Mouse (Mus musculus) cerebellum, adult 18-20 months (tissue): ENCODE measurements around the gene Arid3b.

Experiments
- DNase-seq, 2 experiments: peaks; one replicate each; pipeline ENCODE4 v3.0.0; 2021

Gene Arid3b

DNA sequence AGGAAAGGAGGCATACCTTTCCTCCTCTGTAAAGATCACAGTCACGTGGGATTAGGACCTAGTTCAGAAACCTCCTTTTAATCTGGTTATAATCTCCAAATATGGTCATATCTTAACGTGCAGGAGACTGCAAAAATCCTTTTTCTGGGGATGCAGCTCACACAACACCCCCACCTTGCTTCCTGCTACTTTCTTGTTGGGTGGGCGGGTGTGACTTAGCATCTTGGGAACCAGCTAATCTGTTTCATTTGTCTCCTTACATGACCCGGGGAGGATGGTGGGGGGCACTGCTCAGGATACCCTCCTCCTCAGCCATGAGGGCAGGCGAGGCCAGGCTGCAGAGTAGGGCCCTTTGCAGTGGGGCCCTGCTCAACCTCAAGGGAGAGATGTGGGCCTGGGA, 61.6 kb downstream of the Arid3b start:
- no peak for DNase-seq

DNA sequence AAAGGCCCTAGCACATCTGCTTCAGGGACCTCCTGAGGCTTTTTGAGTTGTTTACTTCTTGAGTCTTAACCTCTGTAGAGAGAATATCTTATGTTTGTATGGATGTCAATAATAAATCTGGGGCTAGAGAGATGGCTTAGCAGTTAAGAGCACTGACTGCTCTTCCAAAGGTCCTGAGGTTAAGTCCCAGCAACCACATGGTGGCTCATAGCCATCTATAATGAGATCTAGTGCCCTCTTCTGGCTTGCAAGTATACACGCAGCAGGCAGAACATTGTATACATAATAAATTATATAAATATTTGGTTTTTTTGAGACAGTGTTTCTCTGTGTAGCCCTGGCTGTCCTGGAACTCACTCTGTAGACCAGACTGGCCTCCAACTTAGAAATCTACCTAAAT, 62.4 kb downstream of the Arid3b start:
- no peak for DNase-seq

DNA sequence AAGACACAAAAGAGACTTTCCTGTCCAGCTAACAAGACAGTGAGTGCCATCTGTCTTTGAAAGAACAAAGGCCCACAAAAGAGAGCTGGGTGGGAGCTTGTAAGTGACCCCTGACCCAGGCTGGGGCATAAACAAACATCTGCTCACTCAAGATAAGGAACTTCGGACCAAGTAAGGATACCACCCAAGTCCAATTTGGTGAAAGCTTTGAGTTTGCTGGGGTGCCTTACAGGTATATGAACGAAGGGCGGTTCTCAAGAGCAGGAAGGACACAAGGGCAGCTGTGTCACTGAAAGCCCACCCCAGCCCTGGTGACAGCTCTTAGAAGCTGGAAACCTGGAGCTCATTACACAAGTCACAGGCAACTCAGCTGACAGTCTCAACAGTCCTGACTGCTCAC, 62.8 kb downstream of the Arid3b start:
- DNase-seq: no peak

DNA sequence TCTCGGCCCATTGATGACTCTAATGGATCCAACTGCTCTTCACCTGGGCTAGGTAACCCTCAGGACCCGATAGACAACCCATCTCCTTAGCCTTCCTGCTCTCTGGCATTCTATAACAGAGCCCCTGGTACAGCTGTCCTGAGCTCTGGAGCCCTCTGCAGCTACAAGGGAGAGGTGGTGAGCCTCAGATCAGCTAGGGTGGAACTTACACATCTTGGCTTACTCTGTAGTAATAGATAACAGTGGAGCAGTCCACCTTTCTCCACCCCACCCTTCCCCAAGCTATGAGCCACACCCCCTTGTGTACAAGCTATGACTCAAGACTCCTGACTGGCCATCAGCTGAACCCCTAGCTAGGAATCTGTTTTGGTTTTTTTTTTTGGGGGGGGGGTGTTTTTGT, 65.8 kb downstream of the Arid3b start:
- DNase-seq: no peak

DNA sequence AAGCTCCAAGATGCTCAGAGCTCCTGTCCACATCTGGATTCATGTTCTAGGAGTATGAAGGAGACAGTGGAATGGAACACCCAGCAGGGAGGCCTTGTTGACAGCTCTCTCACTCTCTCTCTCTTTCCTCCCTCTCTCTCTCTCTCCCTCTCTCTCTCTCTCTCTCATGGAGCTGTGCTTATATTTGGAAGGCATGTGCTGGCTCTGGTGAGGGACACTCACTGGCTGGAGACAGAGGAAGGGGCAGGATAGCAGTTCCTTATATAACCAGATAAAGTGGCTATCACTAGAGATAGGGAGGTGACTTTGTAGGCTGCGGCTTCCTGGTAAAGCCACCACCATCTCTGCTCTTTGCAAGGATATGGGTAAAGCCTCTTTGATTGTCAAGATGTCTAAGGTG, 66.4 kb downstream of the Arid3b start:
- DNase-seq: no peak

DNA sequence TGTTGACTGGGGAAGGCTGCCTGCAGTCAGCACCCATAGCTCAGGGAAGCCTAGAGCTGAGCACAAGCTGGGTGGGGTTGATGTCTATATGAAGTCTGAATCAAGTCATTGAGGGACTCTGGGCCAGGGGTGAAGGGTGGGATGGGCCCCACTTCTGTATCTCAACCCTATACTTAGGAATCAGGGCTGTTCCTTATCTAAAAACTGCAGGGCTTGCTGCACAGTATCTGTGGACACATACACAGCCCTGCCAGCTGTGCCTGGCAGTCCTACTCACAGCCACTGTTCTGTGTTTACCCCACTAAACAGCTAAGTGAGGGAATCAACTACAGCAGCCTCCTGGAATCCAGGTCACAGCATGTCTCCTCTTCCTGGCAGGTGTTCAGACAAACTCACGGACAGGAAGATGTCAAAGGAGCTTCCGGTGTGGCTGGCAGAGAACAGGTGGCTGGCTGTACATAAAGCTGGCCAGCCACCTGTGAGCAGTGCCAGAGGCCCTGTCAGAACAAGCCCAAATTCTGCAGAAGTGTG, 67.0 kb downstream of the Arid3b start:
- no peak for DNase-seq

DNA sequence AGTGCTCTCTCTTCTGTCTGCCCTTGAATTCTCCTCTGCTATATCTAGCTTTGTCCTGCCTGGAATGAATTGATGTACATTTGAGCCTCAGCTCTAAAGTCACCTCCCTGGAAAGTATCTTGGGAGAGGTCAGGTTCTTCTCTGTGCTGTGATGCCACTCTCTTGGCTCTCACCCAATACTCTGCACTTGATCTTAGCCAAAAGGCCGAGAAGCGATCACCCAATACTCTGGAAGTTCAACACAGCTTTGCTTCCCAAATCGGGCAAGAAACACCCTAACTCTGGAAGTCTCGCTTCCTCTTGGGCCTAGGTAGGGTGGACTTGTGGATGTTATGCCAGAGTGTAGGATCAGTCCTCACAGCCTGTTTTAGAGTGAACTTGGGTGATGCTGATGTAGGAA, 69.4 kb downstream of the Arid3b start:
- no peak for DNase-seq

DNA sequence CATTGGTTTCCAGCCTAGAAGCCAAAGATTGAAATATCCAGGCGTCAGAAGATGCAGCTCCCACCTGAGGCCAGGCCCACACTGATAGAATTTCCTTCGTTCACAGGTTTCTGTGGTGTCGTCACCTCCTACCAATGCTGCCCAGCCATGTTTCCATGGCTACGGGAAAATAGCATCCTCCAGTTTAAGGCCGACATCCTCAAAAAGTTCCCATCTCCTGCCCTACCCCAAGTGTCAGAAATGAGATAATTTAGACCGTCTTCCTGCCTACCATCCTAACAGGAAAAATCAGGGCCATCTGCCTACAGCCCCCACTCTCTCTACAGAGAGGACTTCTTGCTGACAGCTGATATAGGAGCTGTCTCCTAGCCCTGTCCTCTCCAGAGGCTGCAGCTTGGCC, 70.2 kb downstream of the Arid3b start:
- DNase-seq: no peak

DNA sequence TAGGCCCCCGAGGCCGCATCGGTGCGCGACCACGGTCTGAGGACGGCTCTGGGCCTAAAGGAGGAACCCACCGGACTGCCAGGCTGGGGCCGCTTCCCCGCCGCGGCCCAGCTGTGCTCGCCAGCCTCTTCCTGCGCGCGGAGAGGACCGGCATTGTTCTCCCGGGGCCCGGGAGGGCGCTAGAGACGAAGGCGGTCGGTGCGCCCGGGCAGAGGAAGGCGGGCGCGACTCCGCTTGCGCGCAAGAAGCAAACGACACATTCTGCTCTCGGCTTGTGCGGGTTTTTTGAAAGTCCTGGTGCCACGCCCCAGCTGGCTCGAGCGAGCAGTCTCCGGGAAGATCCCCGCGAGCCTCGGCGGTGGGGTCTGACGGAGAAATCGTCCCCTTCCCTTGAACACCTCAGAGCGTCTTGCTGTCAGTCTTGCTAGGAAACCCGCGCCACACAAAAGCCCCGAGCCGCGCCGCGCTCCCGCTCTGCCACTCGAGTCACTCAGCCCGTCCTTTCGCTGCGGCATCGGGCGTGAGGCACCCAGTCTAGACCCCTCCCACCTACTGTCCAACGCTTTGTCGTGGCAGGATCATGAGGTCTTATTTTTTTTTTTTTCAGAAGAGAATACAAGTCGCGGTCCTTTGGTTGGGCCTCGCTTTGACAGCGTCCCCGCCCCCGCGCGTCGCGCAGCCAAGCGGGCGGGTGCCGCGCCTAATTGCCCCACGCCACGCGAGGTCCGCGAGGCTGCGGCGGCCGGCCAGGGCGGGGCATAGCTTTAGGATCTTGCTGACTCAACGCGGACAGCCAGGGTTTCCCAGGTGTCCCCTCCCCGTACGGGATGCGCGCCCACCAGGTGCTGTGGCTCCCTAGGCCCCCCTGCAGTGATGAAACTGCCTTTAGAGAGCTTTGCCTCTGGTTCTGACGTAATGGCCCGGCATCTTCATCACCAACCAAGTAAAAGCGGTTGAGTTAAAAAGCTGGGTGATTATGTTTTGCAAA, 70.9 kb downstream of the Arid3b start, which contains the start of gene Clk3:
Clk3 (minus strand) TSS at position 497 of the 988 bp plus-strand sequence.
- DNase-seq: peak; percentile 72 to 80

DNA sequence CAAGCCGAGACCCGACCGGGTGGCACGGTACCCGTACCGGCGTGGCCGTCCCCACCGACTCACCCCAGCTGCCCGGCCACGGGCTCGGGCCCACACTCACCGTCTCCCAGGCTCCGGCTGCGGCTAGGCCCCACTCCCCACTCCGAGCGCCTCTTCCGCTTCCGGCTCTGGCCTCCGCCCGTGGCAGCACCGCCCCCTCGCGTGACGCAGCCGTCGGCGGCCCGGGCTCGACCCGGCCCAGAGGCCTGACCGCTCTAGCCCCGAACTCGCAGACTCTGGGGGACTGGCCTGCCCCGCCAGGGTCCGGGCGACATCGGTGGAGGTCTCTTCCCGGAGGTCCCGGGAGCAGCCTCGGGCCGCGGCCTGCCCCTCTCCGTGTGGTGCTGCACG, 71.6 kb downstream of the Arid3b start:
- DNase-seq: peak; percentile 95 to 96

DNA sequence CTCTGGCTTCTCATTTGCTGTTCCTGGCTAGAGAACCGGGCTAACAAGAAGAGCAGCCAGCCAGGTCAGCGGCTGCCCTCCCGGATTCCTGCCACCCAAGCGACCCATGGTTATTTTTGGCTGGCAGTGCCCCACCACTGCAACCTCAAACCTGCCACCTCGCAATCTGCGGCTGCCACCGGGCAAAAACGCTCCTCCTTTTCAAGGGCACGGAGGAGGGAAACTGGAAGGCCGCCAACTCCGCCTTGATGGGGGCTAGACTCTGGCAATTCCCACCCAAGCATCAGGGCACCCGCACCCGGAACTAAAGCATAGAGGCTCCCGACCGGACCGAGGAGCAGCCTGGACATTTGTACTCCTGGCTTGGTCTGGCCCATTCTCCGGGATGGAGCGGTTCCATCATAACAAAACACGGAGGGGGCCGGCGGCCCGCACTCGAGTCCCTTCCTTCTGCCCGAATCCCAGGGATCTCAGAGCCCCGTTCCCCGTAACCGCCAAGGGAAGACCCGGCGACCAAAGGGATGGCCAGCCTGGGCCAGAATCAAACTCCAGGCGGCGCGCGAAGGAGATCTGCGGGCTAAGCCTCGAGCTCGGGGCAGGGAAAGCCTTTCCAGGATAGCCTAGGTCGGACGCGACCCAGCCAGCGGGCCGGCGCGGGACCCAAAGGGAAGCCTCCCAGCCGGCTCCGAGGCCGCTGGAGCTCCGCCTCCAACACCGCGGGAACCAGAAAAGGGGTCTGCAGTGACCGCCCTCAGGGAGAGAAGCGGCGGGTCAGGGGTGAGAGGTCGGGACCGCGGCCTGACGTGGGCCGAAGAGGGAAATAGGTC, 72.2 kb downstream of the Arid3b start:
- peak; percentile 66 to 72 for DNase-seq

DNA sequence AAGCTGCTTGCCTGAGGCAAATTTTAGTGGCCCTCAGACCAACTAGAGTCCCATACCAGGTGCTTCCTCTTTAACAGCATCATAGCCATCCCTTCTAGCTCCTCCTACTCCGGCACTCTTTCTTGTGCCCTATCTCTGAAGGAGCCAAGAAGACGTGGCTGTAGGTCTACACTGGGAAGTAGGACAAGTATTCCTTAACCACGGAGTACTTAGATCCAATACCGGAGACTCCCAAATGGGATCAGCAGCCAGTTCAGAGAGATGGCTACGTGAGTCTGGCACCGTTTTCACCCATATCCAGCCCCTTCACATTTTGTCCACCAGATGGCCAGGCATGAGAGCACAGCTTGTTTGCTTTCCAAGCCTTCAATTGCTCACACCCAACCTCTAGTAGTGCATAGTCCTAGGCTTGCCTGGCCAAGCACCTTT, 74.0 kb downstream of the Arid3b start:
- DNase-seq: peak; percentile 78 to 87

DNA sequence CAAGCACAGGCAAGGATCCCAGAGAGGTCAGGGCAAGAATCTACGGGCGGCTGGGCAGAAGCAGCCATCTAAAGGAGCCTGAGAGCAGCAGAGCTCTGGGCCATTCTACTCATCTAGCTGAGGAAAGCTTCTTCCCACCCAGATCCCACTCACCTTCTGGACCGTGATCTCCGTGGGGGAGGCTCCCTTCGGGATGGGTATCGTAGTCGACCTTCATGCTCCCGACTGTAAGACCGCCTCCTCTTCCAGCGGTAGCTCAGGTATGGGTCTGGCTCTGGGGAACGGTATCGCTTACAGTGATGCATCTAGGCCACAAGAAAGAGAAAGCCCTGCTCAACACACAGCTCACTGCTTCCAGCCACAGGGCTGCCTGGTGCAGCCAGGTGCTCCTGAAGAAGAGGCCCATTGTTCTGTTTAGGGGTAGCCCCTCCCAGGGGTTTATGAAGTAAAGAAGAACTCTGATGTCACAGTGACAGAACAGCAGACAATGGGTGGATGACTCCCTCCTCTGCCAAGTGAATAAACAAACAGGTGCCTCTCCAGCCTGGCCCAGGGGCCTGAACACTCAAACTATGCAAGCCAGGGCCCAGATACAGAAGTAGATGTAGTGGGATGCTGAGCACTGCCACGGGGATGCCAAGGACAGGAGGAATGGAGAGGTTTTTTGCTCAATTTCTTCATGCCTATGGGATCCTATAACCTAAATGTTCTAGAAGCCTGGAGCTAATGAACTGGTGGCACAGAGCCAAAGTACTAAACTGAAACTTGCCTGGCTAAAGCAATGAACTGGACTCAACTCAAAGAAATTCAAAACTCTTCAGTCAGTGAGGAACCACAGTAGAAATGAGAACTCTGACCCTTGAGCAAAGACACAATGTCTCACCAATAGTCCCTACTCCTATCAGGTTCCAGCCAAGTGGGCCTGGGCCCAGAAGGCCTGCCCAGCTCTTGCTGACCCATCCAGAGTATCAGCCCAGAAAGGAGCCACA, 74.7 kb downstream of the Arid3b start:
- DNase-seq: peak in 1 of 2 experiments; percentile 28

DNA sequence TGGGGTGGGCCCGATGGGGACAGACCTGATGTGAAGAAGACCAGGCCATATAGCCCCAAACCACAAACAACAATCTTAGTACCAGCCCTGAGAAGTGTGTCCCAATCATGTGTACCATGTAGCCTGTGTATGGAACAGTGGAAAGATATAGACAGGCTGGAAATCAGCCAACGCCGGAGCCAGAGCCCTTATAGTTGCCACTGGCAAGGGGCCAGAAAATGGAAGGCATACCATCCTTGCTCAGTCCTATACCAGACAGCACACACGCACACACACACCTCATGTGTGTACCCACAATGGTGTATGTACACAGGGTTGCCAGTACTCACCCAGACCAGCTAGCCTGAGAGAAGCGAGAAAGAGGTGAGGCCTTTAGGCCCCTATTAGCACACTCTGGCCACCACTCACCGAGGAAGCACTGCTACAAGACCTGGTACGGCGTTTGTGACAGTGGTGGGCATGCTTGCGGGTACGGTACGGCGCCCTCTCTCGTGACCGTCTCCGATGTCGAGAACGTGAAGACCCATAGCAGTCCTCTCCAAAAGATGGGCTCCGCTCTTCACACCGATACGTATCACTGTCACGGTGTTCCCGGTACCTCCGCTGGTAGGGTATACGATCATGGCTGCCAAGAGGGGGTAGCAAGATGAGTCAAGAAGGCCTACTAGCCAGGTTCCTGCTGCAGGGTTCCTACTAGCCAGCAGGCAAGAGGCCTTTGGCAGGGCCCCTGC, 76.0 kb downstream of the Arid3b start:
- DNase-seq: peak in 1 of 2 experiments; percentile 39

DNA sequence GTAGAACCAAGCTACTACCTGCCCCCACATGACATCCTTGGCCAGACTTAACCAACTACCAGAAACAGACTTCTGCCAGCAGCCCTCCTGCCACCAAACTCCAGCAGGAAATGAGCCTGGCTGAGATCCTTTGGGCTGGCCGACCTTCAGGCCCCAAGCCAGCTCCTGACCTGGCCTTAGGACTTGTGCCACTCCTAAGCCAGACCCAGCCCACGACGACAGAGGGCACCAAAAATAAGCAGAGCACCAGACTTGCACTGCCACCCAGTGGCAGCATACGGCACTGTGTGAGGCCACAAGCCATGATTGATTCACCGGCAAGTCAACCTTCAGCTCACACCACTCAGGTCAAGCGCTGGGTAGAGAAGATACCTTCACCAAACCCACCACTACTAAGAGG, 77.3 kb downstream of the Arid3b start:
- peak; percentile 91 for DNase-seq

DNA sequence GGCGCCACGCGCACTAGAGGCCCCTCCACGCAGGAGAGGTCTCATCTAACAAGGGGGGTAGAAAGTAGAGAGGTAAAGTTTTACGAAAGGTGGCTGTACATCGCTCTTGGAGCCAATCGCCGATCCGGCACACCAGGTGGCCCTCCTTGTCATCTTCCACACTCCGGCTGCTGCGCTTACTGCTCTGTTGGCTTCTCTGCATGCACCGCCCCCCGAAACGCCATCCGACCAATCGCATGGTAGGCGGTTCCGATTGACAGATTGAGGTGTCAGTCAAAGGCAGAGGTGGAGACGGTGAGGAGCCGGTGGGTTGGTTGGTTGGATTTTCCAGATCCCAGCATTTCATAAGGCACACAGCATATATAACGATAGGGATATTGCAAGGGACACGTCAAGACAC, 78.1 kb downstream of the Arid3b start:
- DNase-seq: peak; percentile 39 to 41

DNA sequence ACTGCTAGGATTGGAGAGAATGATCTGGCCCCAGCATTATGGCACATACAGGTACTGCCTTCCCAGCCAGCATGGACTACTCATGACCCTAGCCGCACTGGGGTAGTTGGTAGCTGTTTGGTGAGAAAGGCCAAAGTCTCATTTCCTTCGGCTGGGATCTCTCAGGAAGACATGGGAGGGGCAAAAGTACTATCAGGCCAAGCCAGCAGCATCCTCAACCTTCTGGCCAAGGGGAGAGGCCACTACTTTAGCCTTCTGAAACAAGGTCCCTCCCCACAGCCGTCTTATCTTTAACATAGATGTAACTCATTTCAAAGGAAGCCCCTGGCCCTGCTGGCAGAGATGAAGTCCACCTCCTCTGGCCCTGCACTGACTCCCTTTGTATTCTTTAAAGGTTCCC, 79.0 kb downstream of the Arid3b start:
- DNase-seq: no peak

DNA sequence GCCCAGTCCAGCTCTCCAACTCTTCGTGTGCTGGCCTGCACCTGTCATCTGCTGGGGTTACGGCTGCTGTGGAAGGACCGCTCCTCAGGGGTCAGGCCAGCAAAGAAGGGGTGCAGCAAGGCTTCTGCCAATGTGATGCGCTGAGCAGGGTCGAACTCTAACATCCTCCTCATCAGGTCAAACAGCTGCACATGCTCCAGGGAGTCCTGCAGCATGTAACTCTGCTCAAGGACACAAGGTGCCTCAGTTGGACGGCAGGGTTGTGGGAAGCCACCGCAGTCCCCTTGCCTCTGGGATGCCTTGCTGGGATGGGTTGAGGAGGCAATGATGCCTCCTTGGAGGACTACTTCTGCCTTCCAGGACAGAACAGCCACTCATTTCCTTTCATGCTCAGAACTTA, 85.7 kb downstream of the Arid3b start:
- no peak for DNase-seq

DNA sequence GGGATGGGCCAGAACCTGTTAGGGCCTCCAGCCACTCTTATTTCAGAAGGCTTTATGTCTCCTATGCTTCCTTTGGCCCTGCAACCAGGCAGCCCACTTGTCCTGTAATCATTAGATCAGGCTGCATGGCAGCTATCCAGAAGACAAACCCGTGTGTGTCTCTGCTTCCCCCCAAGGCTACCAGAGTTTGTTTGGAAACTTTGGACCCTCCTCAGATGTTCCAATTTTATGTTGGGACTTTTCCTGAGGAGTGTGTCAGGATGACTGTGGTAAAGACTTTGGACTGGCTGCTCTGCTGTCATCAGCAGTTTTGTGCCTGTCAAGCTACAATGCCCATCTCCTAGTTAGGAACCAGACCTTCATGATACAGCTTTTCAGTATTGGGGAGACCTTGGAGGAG, 87.8 kb downstream of the Arid3b start:
- no peak for DNase-seq

DNA sequence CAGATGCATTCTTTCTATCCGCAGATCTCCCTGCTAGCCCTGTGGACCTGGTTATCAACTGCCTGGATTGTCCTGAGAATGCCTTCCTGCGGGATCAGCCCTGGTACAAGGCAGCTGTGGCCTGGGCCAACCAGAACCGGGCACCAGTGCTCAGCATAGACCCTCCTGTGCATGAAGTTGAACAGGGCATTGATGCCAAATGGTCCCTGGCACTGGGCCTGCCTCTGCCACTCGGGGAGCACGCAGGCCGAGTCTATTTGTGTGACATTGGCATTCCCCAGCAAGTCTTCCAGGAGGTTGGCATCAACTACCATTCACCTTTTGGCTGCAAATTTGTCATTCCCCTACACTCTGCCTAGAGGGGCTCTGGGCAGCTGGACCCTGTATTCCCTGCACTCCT, 88.5 kb downstream of the Arid3b start:
- peak; percentile 73 to 76 for DNase-seq

DNA sequence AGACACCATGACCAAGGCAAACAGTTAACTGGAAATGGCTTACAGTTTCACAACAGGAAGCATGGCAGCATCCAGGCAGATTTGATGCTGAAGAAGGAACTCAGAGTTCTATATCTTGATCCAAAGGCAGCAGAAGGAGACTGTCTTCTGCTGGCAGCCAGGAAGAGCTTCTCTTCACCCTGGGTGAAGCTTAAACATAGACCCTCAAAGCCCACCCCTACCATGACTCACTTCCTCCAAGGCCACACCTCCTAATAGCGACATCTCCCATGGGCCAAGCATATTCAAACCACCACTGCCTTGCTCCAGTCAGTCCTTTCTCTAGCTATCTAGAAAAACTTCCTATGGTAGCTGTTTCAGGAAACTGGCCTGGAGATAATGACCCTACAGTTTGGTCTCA, 89.5 kb downstream of the Arid3b start:
- DNase-seq: no peak
